Mouse (Mus musculus) A20 (cell line): ENCODE data around the gene Sympk.
"Not testable (repeated sequence)": the region's sequence is repeated elsewhere in the genome, so short reads cannot be mapped to it uniquely, and the experiment has no call there.

Experiments
- DNase-seq: peaks from one replicate; pipeline ENCODE4 v3.0.0-alpha.2; 2011; ENCODE audit warnings: low read depth, low spot score

Sympk gene

DNA sequence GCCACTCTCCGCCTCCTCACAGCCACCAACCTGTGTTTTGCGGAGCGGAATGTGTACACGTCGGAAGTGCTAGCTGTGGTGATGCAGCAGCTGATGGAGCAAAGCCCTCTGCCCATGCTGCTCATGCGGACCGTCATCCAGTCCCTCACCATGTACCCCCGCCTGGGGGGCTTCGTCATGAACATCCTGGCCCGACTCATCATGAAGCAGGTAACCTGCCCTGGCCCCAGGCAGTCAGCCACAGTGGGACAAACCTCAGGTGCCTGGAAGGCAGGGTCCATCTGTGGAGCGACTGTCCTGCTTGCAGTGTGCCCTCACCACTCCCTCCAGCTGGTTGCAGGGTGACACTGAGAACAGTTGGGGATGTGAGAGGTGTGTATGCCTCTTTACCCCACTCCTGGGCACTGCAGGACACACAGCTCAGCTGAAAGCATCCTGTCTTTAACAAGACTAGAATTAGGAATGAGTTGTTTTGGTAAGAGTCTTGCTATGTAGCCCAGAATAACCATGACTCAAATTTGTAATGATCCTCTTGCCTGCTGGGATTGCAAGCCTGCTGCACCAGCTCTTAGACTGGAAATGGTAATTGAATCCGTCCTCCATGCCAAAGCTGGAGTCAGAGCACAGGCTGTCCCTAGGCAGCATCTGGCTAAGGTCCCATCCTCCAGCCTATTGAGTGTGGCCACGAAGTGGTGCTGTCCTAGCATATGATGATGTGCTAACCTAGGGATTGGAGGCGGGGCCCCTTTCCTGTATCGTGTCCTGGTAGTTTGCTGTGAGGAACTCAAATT is 28.4 kb downstream of the Sympk start:
- DNase-seq, result no peak

DNA sequence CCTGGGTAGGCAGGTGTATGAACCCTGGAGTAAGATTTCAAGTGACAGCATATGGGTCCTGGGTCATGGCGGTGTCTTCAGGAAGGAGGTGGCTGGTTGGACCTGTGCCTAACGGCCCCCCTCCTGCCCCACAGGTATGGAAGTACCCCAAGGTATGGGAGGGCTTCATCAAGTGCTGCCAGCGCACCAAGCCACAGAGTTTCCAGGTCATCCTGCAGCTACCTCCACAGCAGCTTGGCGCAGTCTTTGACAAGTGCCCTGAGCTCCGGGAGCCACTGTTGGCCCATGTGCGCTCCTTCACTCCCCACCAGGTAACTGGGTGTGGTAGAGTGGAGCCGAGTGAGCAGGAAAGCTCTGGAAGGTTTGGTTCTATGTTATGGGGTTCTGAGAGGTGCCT is 29.0 kb downstream of the Sympk start:
- no peak for DNase-seq

DNA sequence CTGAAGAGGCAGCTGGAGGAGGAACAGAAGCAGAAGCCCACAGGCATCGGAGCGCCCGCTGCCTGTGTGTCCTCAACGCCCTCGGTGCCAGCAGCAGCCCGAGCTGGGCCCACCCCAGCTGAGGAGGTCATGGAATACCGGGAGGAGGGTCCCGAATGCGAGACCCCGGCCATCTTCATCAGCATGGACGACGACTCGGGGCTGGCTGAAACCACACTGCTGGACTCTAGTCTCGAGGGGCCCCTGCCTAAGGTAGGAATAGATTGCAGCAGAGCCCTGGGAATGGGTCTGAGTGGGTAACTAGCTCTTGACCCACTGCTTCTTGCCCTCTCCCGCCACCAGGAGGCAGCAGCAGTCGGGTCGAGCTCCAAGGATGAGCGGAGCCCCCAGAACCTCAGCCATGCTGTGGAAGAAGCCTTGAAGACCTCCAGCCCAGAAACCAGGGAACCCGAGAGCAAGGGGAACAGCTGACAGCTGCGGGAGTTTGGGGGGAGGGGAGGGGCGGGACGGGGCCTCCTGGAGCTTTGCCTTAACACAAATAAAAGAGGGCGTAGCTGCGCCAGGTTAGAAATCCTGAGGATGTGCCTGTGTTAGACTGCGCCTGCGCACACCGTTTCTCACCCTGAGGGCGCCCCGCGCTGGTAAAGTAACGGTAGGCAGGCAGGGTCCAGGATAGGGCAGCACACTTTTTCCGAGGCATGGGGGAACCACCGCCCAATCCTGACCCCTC is 30.0 kb downstream of the Sympk start, which contains the start of gene Rsph6a:
Gene Rsph6a (plus strand): TSS at position 644 of the 730 bp plus-strand sequence.
- DNase-seq, result no peak

DNA sequence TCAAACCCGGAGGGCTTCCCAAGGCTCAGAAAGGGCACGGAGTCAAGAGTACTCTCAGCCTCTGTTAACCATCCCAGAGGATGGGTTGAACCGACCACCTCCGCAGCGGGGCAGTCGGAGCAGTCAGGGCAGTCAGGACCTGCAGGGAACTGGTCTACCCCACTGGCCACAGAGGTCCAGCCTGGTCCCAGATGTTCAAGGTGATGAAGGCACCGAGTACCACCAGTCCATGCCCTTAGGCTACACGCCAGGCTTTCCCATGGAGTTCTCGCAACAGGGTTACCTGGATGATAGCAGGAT is 30.6 kb downstream of the Sympk start:
- no peak for DNase-seq

DNA sequence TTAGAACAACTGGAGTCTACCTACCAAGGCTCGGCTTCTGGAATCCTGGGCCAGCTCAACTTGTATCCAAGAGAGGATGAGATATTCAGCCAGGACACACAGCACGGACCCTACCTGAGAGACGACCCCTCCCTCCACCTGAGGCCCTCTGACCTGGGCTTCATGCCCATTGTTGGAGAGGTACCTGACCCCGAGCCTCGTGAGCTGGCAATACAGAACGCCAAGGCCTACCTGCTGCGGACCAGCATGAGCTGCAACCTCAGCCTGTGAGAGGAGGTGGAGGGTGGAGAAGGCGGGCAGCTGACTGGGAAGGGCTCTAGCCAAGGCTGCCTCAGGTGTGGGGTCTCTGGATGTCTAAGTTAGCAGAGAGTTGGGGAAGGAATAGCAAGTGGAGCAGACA is 30.9 kb downstream of the Sympk start:
- no peak for DNase-seq

DNA sequence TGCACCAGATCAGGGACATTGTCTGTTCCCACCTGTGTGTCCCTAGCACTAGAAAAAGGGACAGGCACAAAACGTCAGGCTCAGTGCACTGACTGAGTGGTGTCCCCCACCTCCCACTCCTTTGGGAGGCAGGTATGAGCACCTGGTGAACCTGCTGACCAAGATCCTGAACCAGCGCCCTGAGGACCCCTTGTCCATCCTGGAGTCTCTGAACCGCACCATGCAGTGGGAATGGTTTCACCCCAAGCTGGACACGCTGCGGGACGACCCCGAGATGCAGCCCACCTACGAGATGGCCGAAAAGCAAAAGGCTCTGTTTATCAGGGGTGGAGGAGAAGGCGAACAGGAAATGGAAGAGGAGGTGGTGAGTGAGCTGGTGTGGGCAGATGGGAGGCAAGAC is 33.2 kb downstream of the Sympk start:
- DNase-seq, result no peak

DNA sequence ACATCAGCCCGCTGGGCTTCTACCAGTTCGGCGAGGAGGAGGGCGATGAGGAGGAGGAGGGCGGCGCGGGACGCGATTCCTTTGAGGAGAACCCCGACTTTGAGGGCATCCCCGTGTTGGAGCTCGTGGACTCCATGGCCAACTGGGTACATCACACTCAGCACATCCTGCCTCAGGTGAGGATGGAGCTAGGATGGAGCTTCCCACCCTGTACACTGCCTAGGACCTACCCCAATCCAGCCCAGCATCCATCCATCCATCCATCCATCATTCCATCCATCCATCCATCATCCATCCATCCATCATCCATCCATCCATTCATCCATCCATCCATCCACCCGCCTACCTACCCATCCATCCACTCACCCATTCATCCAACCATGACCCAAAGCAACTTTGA is 41.7 kb downstream of the Sympk start:
- DNase-seq, result no peak

DNA sequence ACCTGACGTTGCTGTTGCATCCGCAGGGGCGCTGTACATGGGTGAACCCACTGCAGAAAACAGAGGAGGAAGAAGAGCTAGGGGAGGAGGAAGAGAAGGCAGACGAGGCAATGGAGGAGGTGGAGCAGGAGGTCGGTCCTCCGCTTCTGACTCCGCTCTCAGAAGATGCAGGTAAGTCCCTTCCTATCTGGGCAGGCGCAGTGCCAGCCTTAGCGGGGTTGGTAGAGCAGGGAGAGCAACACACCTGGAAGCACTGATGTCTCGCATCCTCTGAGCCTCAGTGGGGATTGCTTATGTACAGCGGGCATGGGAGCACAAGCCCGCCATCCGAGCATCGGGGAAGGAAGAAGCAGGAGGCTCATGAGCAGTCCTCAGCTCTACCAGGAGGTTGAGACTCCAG is 42.9 kb downstream of the Sympk start:
- peak; percentile 48 for DNase-seq

DNA sequence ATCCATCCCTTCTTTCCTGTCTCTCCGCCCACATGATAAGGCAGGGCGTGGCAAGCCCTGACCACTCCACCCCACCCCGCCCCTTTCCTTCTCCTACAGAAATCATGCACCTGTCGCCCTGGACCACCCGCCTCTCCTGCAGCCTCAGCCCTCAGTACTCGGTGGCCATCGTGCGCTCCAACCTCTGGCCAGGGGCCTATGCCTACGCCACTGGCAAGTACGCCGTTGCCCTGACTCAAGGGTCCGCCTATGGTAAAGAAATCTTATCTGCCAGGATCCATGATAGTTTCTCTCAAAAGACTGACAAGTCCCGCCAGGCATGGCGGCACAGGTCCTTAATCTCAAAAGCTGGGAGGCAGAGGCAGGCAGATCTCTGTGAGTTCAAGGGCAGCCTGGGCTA is 43.8 kb downstream of the Sympk start:
- DNase-seq, result no peak

DNA sequence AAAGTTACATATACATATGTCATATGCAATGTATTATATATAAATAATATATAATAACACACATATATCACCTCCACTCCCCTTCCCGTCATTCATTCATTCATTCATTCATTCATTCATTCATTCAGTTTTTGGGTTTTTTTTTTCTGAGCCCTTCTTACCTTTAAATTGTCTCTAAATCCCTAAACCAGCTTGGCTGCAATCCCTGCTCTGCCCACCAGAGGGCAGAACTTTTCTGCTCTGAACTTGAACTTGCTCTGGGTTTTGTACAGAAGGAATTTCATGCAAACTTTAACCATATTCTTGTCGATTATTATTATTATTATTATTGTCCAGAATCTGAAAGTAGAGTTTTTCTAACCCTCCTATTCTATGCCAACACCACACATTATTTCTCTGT is 44.5 kb downstream of the Sympk start:
- DNase-seq, result peak; percentile 84

DNA sequence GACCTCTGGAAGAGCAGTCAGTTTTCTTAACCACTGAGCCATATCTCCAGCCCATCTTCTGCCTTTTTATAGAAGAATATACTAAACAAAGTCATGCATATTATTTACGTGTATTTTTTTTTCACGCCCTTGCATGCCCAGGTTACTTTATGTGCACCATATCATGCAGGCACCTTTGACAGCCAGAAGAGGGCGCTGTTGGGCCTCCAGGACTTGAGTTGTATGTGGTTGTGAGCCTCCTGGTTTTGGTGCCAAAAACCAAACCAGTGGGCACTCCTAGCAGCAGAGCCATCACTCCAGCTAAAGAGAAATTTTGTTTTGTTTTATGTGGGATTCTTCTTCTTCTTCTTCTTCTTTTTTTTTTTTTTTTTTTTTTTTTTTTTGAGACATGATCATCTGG is 45.3 kb downstream of the Sympk start:
- DNase-seq, result peak; percentile 73

DNA sequence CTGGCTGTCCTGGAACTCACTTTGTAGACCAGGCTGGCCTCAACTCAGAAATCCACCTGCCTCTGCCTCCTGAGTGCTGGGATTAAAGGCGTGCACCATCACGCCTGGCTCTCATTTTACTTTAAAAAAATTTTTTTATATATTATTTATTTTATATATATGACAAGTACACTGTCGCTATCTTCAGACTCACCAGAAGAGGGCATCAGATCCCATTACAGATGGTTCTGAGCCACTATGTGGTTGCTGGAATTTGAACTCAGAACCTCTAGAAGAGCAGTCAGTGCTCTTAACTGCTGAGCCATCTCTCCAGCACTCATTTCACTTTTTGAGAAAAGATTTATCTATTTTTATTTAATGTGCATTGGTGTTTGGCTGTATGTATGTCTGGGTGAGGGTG is 46.8 kb downstream of the Sympk start:
- not testable (repeated sequence) for DNase-seq

DNA sequence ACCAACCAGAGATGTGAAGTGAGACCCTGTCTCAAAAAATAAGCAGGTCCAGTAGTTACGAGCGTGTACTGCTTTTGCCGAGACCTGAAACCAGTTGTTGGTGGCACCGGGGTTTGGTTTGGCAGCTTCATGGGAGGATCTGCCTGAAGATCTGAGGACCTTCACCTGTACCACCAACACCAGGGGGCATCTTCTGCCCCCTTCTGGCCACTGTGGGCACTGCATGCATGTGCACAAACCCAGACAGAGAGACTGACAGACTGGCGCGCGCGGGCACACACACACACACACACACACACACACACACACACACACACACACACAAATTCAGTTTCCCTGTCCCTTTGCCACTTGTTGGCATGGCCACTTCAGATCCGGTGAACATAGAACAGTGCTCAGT is 49.3 kb downstream of the Sympk start:
- peak; percentile 81 for DNase-seq

DNA sequence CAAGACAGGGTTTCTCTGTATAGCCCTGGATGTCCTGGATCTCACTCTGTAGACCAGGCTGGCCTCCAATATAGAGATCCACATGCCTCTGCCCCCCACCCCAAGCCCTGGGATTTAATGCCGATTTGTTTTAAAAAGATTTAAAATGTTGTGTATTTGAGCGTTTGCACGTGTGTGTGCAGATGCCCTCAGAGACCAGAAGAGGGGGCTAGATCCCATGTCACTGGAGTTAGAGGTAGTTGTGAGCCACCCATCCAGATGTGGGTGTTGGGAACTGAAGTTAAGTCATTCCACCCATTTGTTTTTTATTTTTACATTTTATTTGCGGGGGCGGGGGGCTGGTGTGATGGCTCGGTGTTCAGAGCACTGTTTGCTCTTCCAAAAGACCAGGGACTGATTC is 50.3 kb downstream of the Sympk start:
- no peak for DNase-seq

DNA sequence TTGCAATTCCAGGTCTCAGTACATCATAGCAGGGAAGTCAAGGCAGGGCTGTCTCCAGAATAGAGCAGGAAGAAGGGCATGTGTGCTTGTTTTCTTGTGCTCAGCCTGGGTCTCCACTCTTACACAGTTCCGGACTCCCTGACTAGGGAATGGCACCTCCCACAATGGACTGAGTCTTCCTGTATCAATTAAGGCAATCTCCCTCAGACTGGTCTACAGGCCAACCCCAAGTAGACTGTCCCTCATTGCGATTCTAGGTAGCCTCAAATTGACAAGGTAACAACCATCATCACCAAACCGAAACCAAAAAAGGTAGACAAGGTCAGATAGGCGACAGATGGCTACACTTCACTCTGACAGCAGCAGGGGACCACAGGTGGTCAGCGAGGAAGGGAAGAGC is 51.1 kb downstream of the Sympk start:
- no peak for DNase-seq

DNA sequence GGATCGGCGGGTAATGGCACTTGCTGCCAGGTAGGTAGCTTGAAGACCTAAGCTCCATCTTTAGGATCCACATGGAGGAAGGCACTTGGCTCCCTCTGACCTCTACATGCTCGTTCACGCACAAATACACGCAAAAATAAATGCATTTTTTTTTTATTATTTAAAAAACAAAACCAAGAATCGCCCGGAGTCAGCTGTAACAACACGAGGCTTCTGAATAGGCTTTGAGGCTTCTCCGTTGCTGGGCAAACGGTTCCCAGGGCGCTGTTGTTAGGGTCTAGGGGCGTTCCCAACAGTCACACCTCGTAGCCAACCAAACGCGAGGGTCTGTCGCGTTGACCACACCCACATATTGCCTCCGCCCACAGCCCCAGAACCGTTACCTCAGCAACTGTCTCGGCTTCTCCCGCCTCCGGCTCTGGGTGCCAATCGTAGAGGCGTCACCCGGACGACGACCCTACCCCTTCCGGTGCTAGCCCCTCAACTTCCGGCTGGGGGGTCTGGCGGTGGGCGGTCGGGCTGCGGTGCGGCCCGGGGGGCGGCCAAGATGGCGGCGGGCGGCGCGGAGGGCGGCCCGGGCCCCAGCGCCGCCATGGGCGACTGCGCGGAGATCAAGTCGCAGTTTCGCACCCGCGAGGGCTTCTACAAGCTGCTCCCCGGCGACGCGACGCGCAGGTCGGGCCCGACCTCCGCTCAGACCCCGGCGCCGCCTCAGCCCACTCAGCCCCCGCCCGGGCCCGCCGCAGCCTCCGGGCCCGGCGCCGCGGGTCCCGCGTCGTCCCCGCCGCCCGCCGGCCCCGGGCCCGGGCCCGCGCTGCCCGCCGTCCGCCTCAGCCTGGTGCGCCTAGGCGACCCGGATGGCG is 51.8 kb downstream of the Sympk start, which contains the start of gene Dmwd:
Gene Dmwd (plus strand): TSS at position 505 of the 863 bp plus-strand sequence.
- peak; percentile 98 for DNase-seq

DNA sequence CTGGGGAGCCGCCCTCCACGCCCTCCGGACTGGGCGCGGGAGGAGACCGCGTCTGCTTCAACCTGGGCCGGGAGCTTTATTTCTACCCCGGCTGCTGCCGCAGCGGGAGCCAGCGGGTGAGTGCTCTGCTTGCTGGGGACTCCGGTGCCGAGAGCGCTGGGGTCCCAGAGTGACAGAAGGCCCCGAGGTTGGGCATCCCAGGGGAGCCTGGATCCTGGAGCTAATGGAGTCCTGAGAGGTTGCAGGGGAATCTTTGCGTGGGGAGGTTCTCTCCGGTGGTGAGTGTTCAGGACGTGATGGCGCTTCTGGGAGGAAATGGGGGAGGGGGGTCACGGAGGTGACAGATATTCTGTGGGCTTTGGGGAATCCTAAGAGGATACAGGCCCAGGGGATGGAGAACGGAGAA is 52.4 kb downstream of the Sympk start:
- DNase-seq, result peak; percentile 46

DNA sequence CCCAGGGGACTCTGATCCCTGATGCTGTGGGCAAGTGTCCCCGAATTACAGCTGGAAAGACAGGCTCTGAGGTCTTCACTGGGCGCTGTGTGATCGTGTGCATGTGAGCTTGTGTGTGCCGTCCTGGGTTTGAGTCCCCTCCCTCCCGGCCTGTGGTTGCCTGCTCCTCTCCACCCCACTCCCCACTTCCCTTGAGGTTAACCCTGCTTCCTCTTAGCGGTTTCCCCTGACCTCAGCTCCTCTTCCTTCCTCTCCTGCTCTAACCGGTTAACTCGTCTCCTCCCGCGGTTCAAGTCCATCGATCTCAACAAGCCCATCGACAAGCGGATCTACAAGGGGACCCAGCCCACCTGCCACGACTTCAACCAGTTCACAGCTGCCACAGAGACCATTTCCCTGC is 53.6 kb downstream of the Sympk start:
- DNase-seq, result peak; percentile 91

DNA sequence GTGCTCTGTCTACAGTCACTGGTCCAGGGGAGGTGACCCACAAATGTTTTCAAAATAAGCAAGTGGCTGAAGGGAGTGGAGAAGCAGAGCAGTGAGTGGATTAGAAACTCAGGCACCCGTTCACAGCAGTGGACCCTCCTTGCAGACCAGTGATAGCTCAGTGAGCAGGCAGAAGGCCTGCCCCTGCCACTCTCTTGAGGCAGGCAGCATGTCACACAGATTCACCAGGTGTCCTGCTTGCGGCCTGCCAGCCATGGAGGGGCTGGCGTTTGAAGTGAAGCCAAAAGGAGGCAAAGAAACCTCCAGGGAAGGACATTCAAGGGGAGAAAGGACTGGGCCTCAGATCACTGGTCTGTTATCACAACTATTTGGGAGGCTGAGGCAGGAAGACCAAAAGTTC is 54.6 kb downstream of the Sympk start:
- DNase-seq, result no peak

DNA sequence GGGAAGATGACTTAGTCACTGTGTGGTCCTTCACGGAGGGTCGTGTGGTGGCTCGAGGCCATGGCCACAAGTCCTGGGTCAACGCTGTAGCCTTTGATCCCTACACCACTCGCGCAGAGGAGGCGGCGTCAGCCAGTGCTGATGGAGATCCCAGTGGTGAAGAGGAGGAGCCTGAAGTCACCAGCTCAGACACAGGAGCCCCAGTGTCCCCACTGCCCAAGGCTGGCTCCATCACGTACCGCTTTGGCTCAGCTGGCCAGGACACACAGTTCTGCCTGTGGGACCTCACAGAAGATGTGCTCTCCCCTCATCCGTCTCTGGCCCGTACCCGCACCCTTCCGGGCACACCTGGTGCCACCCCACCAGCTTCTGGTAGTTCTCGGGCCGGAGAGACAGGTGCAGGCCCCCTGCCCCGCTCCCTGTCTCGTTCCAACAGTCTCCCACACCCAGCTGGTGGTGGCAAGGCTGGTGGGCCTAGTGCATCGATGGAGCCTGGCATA is 56.3 kb downstream of the Sympk start:
- no peak for DNase-seq

DNA sequence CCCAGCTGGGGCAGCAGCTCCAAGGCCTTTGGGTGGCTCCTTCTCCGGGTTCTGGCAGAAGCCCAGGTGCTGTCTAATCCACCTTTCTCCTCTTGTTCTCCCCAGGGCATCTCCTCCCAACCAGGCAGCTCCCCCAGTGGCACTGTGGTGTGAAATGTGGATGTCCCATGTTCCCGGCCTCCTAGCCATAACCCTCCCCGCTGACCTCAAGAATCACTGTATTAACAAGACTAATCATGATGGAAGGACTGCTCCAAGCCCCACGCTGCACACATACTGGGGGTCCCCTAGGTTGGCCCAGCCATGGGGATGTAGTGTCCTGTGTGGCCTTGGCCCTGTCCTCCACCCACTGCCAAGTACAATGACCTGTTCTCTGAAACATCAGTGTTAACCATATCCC is 58.0 kb downstream of the Sympk start:
- DNase-seq, result no peak

DNA sequence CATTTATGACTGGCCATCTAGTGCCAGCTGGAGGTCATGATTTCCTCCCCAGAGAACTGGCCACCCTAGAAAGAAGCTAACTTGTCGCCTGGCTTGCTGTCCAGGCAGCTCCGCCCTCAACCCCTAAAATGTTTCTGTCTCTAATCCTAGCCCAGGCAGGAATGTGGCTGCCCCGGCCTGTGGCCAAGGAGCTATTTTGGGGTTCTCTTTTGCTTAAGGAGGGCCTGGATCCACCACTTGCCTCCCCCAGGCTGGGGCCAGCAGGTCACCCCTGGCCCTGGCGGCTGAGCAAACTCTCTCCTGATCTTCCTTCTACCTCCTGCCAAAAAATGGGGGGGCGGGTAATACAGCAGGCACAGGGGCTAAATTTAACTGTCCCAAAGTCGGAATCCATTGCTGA is 58.9 kb downstream of the Sympk start:
- DNase-seq, result no peak
